Mouse (Mus musculus): Measurements from ENCODE around the gene Ccdc174. TPM values are rescaled to one million over a fixed set of nuclear protein-coding genes. Genes with fewer than 3 reads are reported as not detected.

The Ccdc174 gene
- polyA plus RNA-seq, 1 experiment from 2014 or later, result 38.9 TPM

Other genes starting within 250 kb of the Ccdc174 start
- gene Slc6a6, start 194.0 kb upstream of the Ccdc174 start, polyA plus RNA-seq (2014; fragmentation: Nextera tagmentation; extraction: Ambion mirVana), result 45.6 and 71.7 TPM in 2 replicates
- gene Grip2, start 50.8 kb upstream of the Ccdc174 start, polyA plus RNA-seq (2014; fragmentation: Nextera tagmentation; extraction: Ambion mirVana), result 2.6 and 5.1 TPM in 2 replicates
- 0.61 and 0.70 TPM in 2 replicates for gene 4930590J08Rik, start 24.8 kb downstream of the Ccdc174 start, polyA plus RNA-seq (2014; fragmentation: Nextera tagmentation; extraction: Ambion mirVana)
- gene Fgd5, start 100.8 kb downstream of the Ccdc174 start, polyA plus RNA-seq (2014; fragmentation: Nextera tagmentation; extraction: Ambion mirVana), result 5.6 and 6.3 TPM in 2 replicates
- 16.1 and 18.7 TPM in 2 replicates for gene Nr2c2, start 213.3 kb downstream of the Ccdc174 start, polyA plus RNA-seq (2014; fragmentation: Nextera tagmentation; extraction: Ambion mirVana)